Mouse (Mus musculus) lung, embryonic 14.5 days (tissue): ENCODE results near the gene Snai3. TPM values are rescaled to one million over a fixed set of nuclear protein-coding genes. Genes with fewer than 3 reads are reported as not detected.

Experiments used
- ATAC-seq: fragments of 200-750 bp; cut with Nextera tagmentation; 2 replicates; pipeline ENCODE4 v1.8.0; 2017; ENCODE audit warnings: mild to moderate bottlenecking, moderate TSS enrichment, moderate library complexity; ENCODE audit not compliant: insufficient read depth
- DNase-seq: peaks from one replicate; pipeline ENCODE4 v3.0.0-alpha.2; 2015
- H3K27ac ChIP-seq: fragments of 300-500 bp; sonication (generic); 2 replicates; pipeline ENCODE4 v1.5.1; 2014; ENCODE audit warnings: low read depth, mild to moderate bottlenecking, moderate library complexity
- H3K27me3 ChIP-seq: fragments of 300-500 bp; sonication (generic); 2 replicates; pipeline ENCODE4 v1.6.1; 2014; ENCODE audit warnings: low read length, control low read depth; ENCODE audit not compliant: insufficient read depth
- H3K36me3 ChIP-seq: fragments of 300-500 bp; sonication (generic); 2 replicates; pipeline ENCODE4 v1.6.1; 2014; ENCODE audit warnings: control low read depth; ENCODE audit not compliant: insufficient read depth
- H3K4me1 ChIP-seq: fragments of 300-500 bp; sonication (generic); 2 replicates; pipeline ENCODE4 v1.6.1; 2014; ENCODE audit warnings: antibody characterized with exemption, control low read depth; ENCODE audit not compliant: insufficient read depth
- H3K4me2 ChIP-seq: fragments of 300-500 bp; sonication (generic); 2 replicates; pipeline ENCODE4 v1.6.1; 2014; ENCODE audit warnings: mild to moderate bottlenecking
- H3K4me3 ChIP-seq: fragments of 300-500 bp; sonication (generic); 2 replicates; pipeline ENCODE4 v1.5.1; 2014; ENCODE audit warnings: low read depth, low read length
- H3K9ac ChIP-seq: fragments of 300-500 bp; sonication (generic); 2 replicates; pipeline ENCODE4 v1.6.1; 2014
- H3K9me3 ChIP-seq: fragments of 300-500 bp; sonication (generic); 2 replicates; pipeline ENCODE4 v1.6.1; 2016; ENCODE audit warnings: low read depth, low read length, control low read depth
- CTCF ChIP-seq: IDR thresholded peaks from 2 replicates; pipeline ENCODE4 v1.5.1; 2016; ENCODE audit warnings: antibody characterized with exemption, low read depth
- WGBS: fragments of 180-500 bp; shearing (Covaris S2); extraction: QIAGEN DNeasy Blood & Tissue Kit; methylation state at CpG from one replicate; pipeline ENCODE4 v1.1.7; 2014; 5-methylcytosine and 5-hydroxymethylcytosine counted together
- polyA plus RNA-seq: library from polyadenylated mRNA; unstranded; fragments of >200 nt; fragmentation: Nextera tagmentation; extraction: Ambion mirVana; gene quantifications from 2 replicates; pipeline ENCODE4 v1.2.1, GENCODE M21; 2014

The Snai3 gene
- polyA plus RNA-seq, 1 experiment from 2014 or later: 1.3 TPM

- Histone ChIP-seq H3K9me3 (no peaks in the 10 kb centered on the region), H3K4me3 (no peak overlapping the region), H3K9ac (no peak overlapping the region), H3K36me3 (peaks cover 15% of the 10 kb centered on the region), H3K27ac (no peak overlapping the region), H3K4me1 (peaks cover 8% of the 10 kb centered on the region; the same call in 1 of the 2 replicates), H3K27me3 (no peaks in the 10 kb centered on the region), H3K4me2 (no peak overlapping the region; the same call in 1 of the 2 replicates)
- ATAC-seq: no peak
- TF ChIP-seq CTCF: no peak
- no peak for DNase-seq
- 67% methylated on average over 3 of the region's 3 CpGs for WGBS
Observed at GRCm38 (mm10) chr8:122430646-122431045, 29.9 kb downstream of the Snai3 start.

GRCm38 (mm10) chr8:122430058-122430636 lies 30.4 kb downstream of the Snai3 start:
- WGBS: 74% methylated on average over 10 of the region's 10 CpGs
- Histone ChIP-seq H3K27ac (no peak overlapping the region), H3K36me3 (peaks cover 11% of the 10 kb centered on the region; the same call in 1 of the 2 replicates), H3K9ac (no peak overlapping the region), H3K4me1 (peaks cover 8% of the 10 kb centered on the region; the same call in 1 of the 2 replicates), H3K4me3 (no peak overlapping the region), H3K27me3 (no peaks in the 10 kb centered on the region), H3K4me2 (no peak overlapping the region), H3K9me3 (no peaks in the 10 kb centered on the region)
- no peak for TF ChIP-seq CTCF
- DNase-seq (peak; percentile 28), ATAC-seq (no peak)

- TF ChIP-seq CTCF: no peak
- no peak for ATAC-seq
Observed at GRCm38 (mm10) chr8:122428163-122428562, 32.4 kb downstream of the Snai3 start.

GRCm38 (mm10) chr8:122427607-122428006 lies 32.9 kb downstream of the Snai3 start:
- DNase-seq (no peak), ATAC-seq (no peak)
- no peaks in the 10 kb centered on the region for H3K9me3 ChIP-seq
- 0 out of 2 replicates have a peak, but pooled peaks cover 5% of the 10 kb centered on the region for H3K36me3 ChIP-seq
- 82% methylated on average over 7 of the region's 7 CpGs for WGBS
- H3K27me3 ChIP-seq: no peaks in the 10 kb centered on the region
- H3K4me1 ChIP-seq: peaks cover 8% of the 10 kb centered on the region; the same call in 1 of the 2 replicates
- H3K9ac ChIP-seq: no peak overlapping the region
- H3K4me3 ChIP-seq: no peak overlapping the region
- no peak overlapping the region for H3K4me2 ChIP-seq
- H3K27ac ChIP-seq: no peak overlapping the region
- no peak for TF ChIP-seq CTCF

More at GRCm38 (mm10) chr8:122428163-122428562, 32.4 kb downstream of the Snai3 start:
- H3K4me1 ChIP-seq: peaks cover 8% of the 10 kb centered on the region; the same call in 1 of the 2 replicates
- no peak overlapping the region for H3K4me3 ChIP-seq
- 85% methylated on average over 9 of the region's 9 CpGs for WGBS
- H3K36me3 ChIP-seq: 0 out of 2 replicates have a peak, but pooled peaks cover 5% of the 10 kb centered on the region
- no peaks in the 10 kb centered on the region for H3K9me3 ChIP-seq
- H3K9ac ChIP-seq: no peak overlapping the region
- DNase-seq: no peak
- H3K4me2 ChIP-seq: no peak overlapping the region
- H3K27me3 ChIP-seq: no peaks in the 10 kb centered on the region
- no peak overlapping the region for H3K27ac ChIP-seq

- DNase-seq (no peak), ATAC-seq (no peak)
- Histone ChIP-seq H3K4me2 (no peak overlapping the region), H3K27me3 (no peaks in the 10 kb centered on the region), H3K4me1 (no peaks in the 10 kb centered on the region), H3K27ac (no peak overlapping the region), H3K4me3 (no peak overlapping the region), H3K9ac (no peak overlapping the region), H3K36me3 (0 out of 2 replicates have a peak, but pooled peaks cover 5% of the 10 kb centered on the region), H3K9me3 (no peaks in the 10 kb centered on the region)
- TF ChIP-seq CTCF: no peak
- WGBS: 69% methylated on average over 9 of the region's 9 CpGs
Observed at GRCm38 (mm10) chr8:122426145-122426544, 34.4 kb downstream of the Snai3 start.

- no peak for ATAC-seq
- no peak for TF ChIP-seq CTCF
Observed at GRCm38 (mm10) chr8:122423659-122424058, 36.9 kb downstream of the Snai3 start.

GRCm38 (mm10) chr8:122423217-122423616 lies 37.3 kb downstream of the Snai3 start:
- no peaks in the 10 kb centered on the region for H3K4me1 ChIP-seq
- H3K27me3 ChIP-seq: no peaks in the 10 kb centered on the region
- no peak overlapping the region for H3K9ac ChIP-seq
- H3K9me3 ChIP-seq: no peaks in the 10 kb centered on the region
- no peak for TF ChIP-seq CTCF
- no peak for ATAC-seq
- H3K36me3 ChIP-seq: peaks cover 15% of the 10 kb centered on the region
- no peak overlapping the region for H3K27ac ChIP-seq
- 76% methylated on average over 24 of the region's 24 CpGs for WGBS
- H3K4me2 ChIP-seq: no peak overlapping the region
- DNase-seq: no peak
- no peak overlapping the region for H3K4me3 ChIP-seq

More at GRCm38 (mm10) chr8:122423659-122424058, 36.9 kb downstream of the Snai3 start:
- Histone ChIP-seq H3K9ac (no peak overlapping the region), H3K27ac (no peak overlapping the region), H3K4me2 (no peak overlapping the region), H3K4me3 (no peak overlapping the region), H3K4me1 (no peaks in the 10 kb centered on the region), H3K9me3 (no peaks in the 10 kb centered on the region), H3K36me3 (peaks cover 12% of the 10 kb centered on the region; the same call in 1 of the 2 replicates), H3K27me3 (no peaks in the 10 kb centered on the region)
- peak; percentile 29 for DNase-seq
- WGBS: 44% methylated on average over 5 of the region's 5 CpGs
